Mouse (Mus musculus) heart, embryonic 12.5 days (tissue): ENCODE measurements at regions not wholly inside any gene's neighbourhood (a gene's known extent, or its start where the extent isn't known, plus 50 kb on each side); places are given as distances from the start of the nearest gene placed in this dataset.

ENCODE experiments used
- ATAC-seq: fragments of 200-750 bp; cut with Nextera tagmentation; 2 replicates; pipeline ENCODE4 v1.8.0; 2017; ENCODE audit warnings: moderate TSS enrichment, moderate library complexity; ENCODE audit not compliant: insufficient number of reproducible peaks, low FRiP score
- H3K27ac ChIP-seq: fragments of 300-500 bp; sonication (generic); 2 replicates; pipeline ENCODE4 v1.5.1; 2016; ENCODE audit warnings: mild to moderate bottlenecking, moderate library complexity; ENCODE audit not compliant: poor library complexity, severe bottlenecking
- H3K27me3 ChIP-seq: fragments of 300-500 bp; sonication (generic); replicated peaks from 2 replicates; pipeline ENCODE4 v1.6.1; 2016; ENCODE audit warnings: mild to moderate bottlenecking, moderate library complexity
- H3K36me3 ChIP-seq: fragments of 300-500 bp; sonication (generic); 2 replicates; pipeline ENCODE4 v1.6.1; 2016; ENCODE audit warnings: mild to moderate bottlenecking, moderate library complexity
- H3K4me1 ChIP-seq: fragments of 300-500 bp; sonication (generic); replicated peaks from 2 replicates; pipeline ENCODE4 v1.6.1; 2016; ENCODE audit warnings: mild to moderate bottlenecking
- H3K4me2 ChIP-seq: fragments of 300-500 bp; sonication (generic); 2 replicates; pipeline ENCODE4 v1.6.1; 2016; ENCODE audit warnings: mild to moderate bottlenecking, moderate library complexity
- H3K4me3 ChIP-seq: fragments of 300-500 bp; sonication (generic); 2 replicates; pipeline ENCODE4 v1.5.1; 2016; ENCODE audit warnings: mild to moderate bottlenecking
- H3K9ac ChIP-seq: fragments of 300-500 bp; sonication (generic); 2 replicates; pipeline ENCODE4 v1.6.1; 2016; ENCODE audit warnings: mild to moderate bottlenecking, moderate library complexity
- H3K9me3 ChIP-seq: fragments of 300-500 bp; sonication (generic); replicated peaks from 2 replicates; pipeline ENCODE4 v1.6.1; 2016; ENCODE audit warnings: mild to moderate bottlenecking, moderate library complexity
- WGBS: fragments of 180-500 bp; shearing (Covaris S2); methylation state at CpG from one replicate; pipeline ENCODE4 v1.1.7; 2016; 5-methylcytosine and 5-hydroxymethylcytosine counted together

DNA sequence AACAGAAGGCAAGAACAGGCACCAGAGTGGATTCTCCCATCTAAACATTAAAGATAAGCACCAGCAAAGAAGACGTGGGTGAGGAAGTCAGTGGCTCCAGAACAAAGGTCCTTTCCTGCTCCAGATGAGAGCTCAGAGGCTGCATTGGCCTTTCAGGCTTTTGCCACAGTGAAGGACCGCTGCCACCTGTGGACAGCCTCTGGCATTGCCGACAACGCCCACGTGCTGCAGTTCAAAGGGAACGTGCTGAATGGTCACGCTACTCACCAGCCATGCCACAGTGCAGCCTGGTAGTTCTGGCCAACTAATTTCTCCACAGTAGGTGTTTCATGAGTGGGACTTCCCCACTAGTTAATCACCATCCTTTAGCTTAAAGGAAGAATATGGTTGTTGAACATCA is 365.1 kb downstream of the Dmrt2 start:
- ATAC-seq: no peak
- Histone ChIP-seq H3K36me3 (no peaks in the 10 kb centered on the region), H3K4me1 (no peaks in the 10 kb centered on the region), H3K9ac (no peak overlapping the region), H3K27me3 (no peaks in the 10 kb centered on the region), H3K4me2 (no peak overlapping the region), H3K9me3 (no peaks in the 10 kb centered on the region), H3K27ac (no peak overlapping the region), H3K4me3 (no peak overlapping the region)
- WGBS: 10% methylated on average over 7 of the region's 7 CpGs

DNA sequence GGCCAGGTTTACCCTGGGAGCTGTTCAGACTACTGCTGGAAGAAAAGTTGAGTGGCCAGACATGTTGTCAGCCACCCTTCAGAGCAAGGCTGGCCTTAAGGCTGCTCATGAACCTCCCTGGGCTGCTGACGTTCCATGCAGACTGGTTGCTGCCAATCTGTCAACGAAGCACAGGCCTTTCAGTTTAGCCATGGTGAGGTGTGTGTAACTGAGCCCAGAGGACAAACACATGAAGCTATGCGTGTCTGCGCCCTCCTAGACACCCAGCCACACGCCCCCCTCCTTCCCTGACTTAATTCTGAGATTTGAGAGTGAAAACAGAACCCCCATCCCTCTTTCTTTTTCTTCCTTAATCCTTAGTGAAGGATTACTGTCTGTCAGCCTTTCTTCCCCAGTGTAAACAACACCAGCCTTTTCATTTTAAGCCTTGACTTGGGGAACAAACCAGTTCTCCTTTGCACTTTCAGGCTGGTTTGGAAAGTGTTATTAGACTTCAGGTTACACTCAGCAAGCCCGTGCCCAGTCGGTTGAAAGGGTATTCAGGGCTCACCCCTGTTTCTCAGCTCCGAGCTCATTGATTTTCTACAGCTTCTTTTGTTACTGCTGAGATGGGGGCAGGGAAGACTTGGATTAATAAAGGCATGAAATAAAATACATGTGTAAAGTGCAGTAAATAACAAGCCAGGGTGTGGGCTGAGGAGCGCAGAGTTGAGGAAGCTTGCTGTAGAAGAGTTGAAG is 379.4 kb downstream of the Dmrt2 start:
- Histone ChIP-seq H3K4me2 (no peak overlapping the region), H3K4me3 (no peak overlapping the region), H3K4me1 (no peaks in the 10 kb centered on the region), H3K36me3 (no peaks in the 10 kb centered on the region), H3K27ac (no peak overlapping the region), H3K27me3 (no peaks in the 10 kb centered on the region), H3K9me3 (no peaks in the 10 kb centered on the region), H3K9ac (no peak overlapping the region)
- 53% methylated on average over 9 of the region's 9 CpGs for WGBS
- ATAC-seq: no peak

DNA sequence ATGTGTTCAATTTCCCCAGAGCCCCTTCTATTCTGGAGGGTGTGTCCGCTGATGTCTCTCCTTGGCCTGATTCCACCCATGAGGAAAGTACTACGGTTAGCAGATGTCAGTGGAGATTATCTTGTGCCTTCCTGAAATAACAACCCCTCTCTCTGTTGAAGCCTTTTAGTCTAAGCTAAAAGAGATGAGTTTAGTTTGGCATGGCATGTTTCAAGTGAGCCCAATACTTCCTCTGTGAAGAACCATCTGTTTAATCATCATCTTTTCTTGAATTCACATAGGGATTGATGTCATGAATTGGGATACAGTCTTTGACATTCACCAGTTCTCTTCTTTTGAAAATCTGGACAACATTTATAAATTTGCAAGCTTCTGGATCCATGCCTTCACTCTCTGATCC is 387.5 kb downstream of the Dmrt2 start:
- ATAC-seq: no peak
- H3K4me2 ChIP-seq: no peak overlapping the region
- H3K4me3 ChIP-seq: no peak overlapping the region
- no peaks in the 10 kb centered on the region for H3K36me3 ChIP-seq
- 64% methylated on average over 2 of the region's 2 CpGs for WGBS
- H3K27ac ChIP-seq: no peak overlapping the region
- no peaks in the 10 kb centered on the region for H3K27me3 ChIP-seq
- H3K9ac ChIP-seq: no peak overlapping the region
- H3K4me1 ChIP-seq: no peaks in the 10 kb centered on the region
- H3K9me3 ChIP-seq: no peaks in the 10 kb centered on the region

DNA sequence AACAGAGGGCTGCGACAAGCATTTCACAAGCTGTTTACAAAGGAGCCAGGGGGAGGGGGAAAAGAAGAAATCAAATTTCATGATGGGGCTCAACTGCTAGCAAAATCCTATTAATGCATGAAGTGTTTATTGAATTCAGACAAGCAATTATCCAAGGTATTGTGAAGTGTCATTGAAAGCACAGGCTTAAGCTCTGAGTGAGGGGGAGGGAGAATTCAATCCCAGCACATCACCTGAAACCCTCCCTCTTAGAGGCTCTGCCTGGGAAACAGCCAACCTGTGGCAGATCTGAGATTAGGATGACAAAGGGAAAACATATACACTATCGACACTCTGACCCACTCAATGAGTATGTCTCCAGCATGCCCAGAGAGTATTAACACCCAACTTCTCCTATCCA is 396.3 kb downstream of the Dmrt2 start:
- H3K4me2 ChIP-seq: no peak overlapping the region
- H3K9ac ChIP-seq: no peak overlapping the region
- no peak overlapping the region for H3K27ac ChIP-seq
- no peaks in the 10 kb centered on the region for H3K9me3 ChIP-seq
- H3K36me3 ChIP-seq: no peaks in the 10 kb centered on the region
- H3K4me3 ChIP-seq: no peak overlapping the region
- H3K4me1 ChIP-seq: no peaks in the 10 kb centered on the region
- H3K27me3 ChIP-seq: no peaks in the 10 kb centered on the region
- 77% methylated on average over 2 of the region's 2 CpGs for WGBS
- ATAC-seq: no peak

DNA sequence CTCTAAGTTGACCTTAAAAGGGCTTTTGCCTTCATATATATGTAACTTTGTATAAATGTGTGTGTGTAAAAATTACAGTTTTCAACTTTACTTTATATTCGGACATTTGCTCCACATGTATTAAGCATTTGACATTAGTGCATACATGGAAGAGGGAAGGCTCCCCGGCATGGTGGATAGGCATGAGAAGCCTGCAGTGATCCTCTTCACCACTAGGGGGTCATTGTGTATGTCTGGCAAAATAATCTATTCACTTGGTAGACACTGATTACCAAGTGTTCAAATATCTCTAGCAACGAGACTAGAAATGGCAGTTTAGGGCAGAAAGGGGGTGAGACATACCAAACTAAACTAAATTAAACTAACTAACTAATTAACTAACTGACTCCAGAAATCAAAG is 397.7 kb downstream of the Dmrt2 start:
- Histone ChIP-seq H3K4me3 (no peak overlapping the region), H3K9me3 (no peaks in the 10 kb centered on the region), H3K9ac (no peak overlapping the region), H3K4me2 (no peak overlapping the region), H3K4me1 (no peaks in the 10 kb centered on the region), H3K27ac (no peak overlapping the region), H3K36me3 (no peaks in the 10 kb centered on the region), H3K27me3 (no peaks in the 10 kb centered on the region)
- WGBS: 82% methylated on average over 3 of the region's 3 CpGs
- ATAC-seq: no peak

DNA sequence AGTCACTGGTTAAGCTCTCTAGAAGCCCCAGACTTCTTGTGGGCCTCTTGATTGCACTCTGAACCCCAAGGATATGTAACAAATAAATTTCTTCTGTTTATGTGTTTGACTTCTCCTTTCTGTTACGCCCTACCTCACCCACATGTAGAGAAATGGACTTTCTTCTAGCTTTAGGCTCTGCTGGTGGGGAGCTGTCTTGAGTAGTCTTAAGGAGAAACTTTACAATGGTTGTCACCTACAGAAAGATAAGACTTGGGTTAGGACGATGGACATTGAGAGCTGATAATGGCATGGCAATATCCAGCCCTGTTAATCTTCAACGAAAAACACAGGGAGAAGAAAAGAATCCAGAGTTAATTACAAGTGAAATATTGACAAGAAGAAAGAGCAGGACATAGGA is 416.1 kb downstream of the Dmrt2 start:
- 0 out of 2 replicates have a peak, but pooled peaks cover 3% of the 10 kb centered on the region for H3K9me3 ChIP-seq
- no peaks in the 10 kb centered on the region for H3K27me3 ChIP-seq
- H3K4me3 ChIP-seq: no peak overlapping the region
- H3K4me1 ChIP-seq: peaks cover 5% of the 10 kb centered on the region; the same call in 1 of the 2 replicates
- H3K36me3 ChIP-seq: no peaks in the 10 kb centered on the region
- WGBS: 55% methylated on average over 3 of the region's 3 CpGs
- H3K9ac ChIP-seq: no peak overlapping the region
- no peak overlapping the region for H3K4me2 ChIP-seq
- ATAC-seq: no peak
- H3K27ac ChIP-seq: no peak overlapping the region

DNA sequence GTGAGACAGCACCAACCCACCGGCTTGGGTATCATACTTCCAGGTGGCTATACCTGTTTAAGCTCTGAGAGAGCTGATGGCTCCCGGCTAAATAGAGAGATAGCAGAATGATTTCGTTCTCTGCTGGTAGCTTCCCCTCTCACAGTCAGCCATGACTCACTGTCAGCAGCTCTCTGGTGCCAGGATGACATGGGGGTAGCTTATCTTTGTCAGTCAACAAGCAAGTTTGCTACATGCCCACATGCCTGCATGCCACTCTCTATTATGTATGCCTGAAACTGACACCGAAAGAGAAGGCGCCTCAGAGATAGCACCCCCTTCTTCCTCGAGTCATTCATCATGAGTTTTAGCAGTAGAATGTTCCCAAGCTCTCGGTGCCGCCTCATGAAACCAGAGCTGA is 419.2 kb downstream of the Dmrt2 start:
- H3K4me1 ChIP-seq: peaks cover 5% of the 10 kb centered on the region; the same call in 1 of the 2 replicates
- H3K36me3 ChIP-seq: no peaks in the 10 kb centered on the region
- H3K27ac ChIP-seq: no peak overlapping the region
- H3K27me3 ChIP-seq: no peaks in the 10 kb centered on the region
- WGBS: 41% methylated on average over 8 of the region's 8 CpGs
- H3K9ac ChIP-seq: no peak overlapping the region
- H3K9me3 ChIP-seq: no peaks in the 10 kb centered on the region
- ATAC-seq: no peak
- H3K4me3 ChIP-seq: no peak overlapping the region
- H3K4me2 ChIP-seq: no peak overlapping the region

DNA sequence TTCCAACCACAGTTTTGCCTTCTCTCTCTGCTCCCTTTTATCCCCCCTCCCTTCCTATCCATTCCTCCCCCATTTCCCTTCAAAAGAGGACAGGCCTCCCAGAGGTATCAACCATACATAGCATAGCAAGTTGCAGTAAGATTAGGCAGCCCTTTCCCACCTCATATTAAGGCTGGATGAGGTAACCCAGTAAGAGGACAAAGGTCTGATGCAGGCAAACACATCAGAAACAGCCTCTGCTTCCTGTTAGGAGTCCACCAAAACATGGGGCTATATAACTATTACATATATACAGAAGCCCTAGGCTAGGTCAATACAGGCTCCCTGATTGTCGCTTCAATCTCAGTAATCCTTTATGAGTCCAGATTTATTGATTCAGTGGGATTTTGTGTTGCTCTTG is 421.6 kb downstream of the Dmrt2 start:
- H3K4me2 ChIP-seq: no peak overlapping the region
- H3K27ac ChIP-seq: no peak overlapping the region
- H3K27me3 ChIP-seq: no peaks in the 10 kb centered on the region
- no peaks in the 10 kb centered on the region for H3K9me3 ChIP-seq
- H3K36me3 ChIP-seq: no peaks in the 10 kb centered on the region
- H3K9ac ChIP-seq: no peak overlapping the region
- 83% methylated on average over 1 of the region's 1 CpGs for WGBS
- H3K4me1 ChIP-seq: peaks cover 5% of the 10 kb centered on the region; the same call in 1 of the 2 replicates
- H3K4me3 ChIP-seq: no peak overlapping the region
- no peak for ATAC-seq

DNA sequence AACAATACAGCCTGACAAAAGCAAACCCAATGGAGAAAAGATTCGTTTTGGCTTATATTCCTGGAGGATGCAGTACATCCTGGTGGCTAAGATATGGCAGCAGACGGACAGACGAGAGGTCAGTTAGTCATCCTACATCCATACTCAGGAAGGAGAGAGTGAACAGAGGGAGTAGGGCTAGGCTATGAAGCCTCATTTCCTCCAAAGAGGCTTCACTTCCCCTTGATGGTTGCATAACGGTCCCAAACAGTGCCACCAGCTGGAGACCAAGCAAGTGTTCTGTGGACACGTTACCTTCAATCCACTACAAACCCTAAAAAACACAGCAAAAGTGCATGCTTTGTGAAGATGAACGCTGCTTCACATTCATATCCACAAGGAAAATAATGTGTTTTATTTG is 442.1 kb downstream of the Dmrt2 start:
- H3K4me3 ChIP-seq: no peak overlapping the region
- H3K27me3 ChIP-seq: no peaks in the 10 kb centered on the region
- no peaks in the 10 kb centered on the region for H3K36me3 ChIP-seq
- no peak overlapping the region for H3K4me2 ChIP-seq
- WGBS: 69% methylated on average over 6 of the region's 6 CpGs
- no peaks in the 10 kb centered on the region for H3K4me1 ChIP-seq
- ATAC-seq: no peak
- no peaks in the 10 kb centered on the region for H3K9me3 ChIP-seq
- H3K9ac ChIP-seq: no peak overlapping the region
- no peak overlapping the region for H3K27ac ChIP-seq

DNA sequence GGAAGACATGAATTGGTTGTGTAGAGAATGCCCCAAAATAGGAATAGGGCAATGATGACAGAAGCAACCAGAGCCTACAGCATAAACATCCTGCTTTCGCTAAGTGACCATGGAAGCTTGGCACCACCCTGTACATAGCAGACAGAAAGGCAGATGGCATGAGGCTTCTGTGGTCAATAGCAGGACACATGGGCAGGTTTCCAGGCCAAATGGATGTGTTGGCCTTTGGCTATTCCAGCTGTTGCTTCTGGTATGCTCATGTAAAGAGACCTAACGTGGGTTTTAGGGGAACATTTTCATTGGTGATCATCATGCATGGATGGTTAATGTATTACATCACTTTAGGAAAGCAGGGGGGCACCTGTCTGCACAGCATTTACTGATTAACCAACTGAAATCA is 456.2 kb downstream of the Dmrt2 start:
- Histone ChIP-seq H3K4me1 (no peaks in the 10 kb centered on the region), H3K27ac (no peak overlapping the region), H3K9ac (no peak overlapping the region), H3K27me3 (no peaks in the 10 kb centered on the region), H3K9me3 (no peaks in the 10 kb centered on the region), H3K4me3 (no peak overlapping the region), H3K36me3 (no peaks in the 10 kb centered on the region), H3K4me2 (no peak overlapping the region)
- no peak for ATAC-seq
- WGBS: 66% methylated on average over 2 of the region's 2 CpGs

DNA sequence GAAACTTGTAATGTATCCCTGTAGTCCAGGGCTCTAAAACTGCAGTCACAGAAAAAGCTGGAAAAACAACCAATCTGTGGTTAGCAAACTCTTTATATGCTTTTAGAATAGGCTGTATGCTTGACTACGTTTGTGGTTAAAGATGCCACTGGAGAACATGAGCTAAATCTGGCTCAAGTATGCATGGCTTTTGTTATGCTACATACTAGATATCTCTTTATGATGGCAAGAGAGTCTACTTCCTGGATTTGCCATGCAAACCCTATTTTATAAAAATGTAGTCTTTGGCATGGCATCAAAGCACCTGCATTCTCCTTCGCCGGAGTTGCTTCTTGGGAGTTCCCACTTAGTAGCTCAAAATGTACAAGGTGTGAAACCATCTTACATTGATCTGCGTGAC is 462.2 kb downstream of the Dmrt2 start:
- ATAC-seq: no peak
- WGBS: 84% methylated on average over 4 of the region's 4 CpGs

More for the DNA sequence above, 462.2 kb downstream of the Dmrt2 start:
- Histone ChIP-seq H3K9ac (no peak overlapping the region), H3K4me2 (no peak overlapping the region), H3K27ac (no peak overlapping the region), H3K27me3 (no peaks in the 10 kb centered on the region), H3K36me3 (no peaks in the 10 kb centered on the region), H3K9me3 (no peaks in the 10 kb centered on the region), H3K4me1 (no peaks in the 10 kb centered on the region), H3K4me3 (no peak overlapping the region)
